Mouse (Mus musculus) lung, adult 18-20 months (tissue): ENCODE data around the gene Cdc42bpb.
A peak's percentile ranks its signal among the peaks of the same experiment; 100 is the strongest.

Source experiments
- DNase-seq, 2 experiments: peaks; one replicate each; pipeline ENCODE4 v3.0.0; 2022; ENCODE audit warnings: mixed read lengths in 2 of 2

Gene Cdc42bpb

DNA sequence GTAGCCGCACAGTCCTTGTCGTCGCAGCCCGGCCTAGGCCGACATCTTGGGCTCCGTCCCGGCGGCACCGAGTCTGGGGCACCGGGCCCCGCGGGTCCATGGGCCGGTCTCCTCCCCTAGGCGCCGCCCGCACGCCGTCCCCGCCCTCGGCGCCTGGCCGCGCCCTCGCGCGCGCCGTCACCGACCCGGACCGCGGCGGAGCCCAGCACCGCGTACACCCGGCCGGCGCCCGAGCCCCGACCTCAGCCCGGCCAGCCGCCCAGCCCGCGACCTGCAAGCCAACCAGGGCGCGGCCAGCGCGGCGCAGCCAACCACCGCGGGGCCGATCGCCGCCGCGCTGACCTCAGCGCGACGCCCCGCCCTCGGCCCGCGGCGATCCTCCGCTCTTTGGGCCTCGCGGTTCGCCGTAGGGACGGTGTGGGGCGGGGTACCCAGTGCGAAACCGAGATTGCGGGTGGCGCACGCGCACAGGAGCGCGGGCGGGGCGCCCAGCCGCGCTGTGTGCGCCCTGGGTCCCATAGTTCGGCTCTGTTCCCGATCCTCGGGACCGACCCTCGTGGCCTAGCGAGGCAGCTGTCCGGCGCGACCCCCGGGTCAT lies at the start of gene Cdc42bpb:
TSS of gene Cdc42bpb (minus strand) at position 343 of the 598 bp plus-strand sequence.
- DNase-seq = peak; percentile 93 to 94

DNA sequence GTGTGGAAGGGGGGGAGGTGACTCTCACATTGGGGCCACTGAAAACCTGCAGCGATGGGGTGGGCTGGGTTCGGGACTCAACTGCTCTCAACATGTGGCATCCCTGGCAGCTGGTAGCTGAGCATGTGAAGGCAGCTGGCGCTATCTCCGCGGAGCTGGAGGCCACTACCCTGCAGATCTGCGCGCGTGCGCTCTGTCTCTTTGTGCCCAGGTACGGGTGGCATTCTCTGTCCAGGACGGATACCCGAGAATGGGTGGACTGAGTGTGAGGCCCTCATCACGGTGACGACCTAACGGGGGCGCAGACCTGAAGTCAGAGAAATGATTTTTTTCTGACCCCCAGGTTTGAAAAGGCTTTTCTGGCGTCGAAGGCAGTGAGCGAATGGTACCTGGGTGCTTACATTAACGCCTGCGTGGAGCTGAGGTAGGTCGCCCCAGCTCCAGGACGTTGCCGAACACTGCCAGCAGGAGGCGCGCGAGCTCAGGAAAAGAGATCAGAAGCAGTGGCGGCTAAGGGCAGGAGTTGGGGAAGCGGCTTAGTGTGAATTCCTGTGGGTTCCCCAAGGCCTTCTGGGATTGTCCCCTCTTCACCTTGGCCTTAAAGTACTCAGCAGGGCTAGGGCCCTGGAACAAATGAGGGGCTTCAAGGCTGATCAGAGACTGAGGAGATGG lies 48.4 kb upstream of the Cdc42bpb start:
- peak; percentile 89 to 92 for DNase-seq

DNA sequence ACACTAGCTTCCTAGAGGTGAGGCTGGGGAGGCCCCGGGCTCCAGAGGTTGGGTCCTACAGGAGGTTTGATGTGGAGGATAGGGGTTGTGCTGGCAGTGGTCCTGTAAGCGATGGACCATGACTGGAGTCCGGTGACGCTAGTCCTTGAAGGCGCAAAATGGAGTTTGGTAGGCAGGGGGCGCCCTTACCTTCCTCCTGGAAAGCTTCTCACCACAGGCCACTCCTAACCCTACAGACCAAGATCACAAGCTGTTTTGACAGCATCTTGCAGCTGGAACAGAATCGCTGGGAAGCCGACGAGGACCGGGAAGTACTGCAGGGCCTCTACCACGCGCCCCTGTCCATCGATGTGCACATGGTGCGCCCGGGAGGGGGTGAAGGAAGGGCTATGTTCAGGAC lies 47.7 kb upstream of the Cdc42bpb start:
- peak; percentile 80 to 85 for DNase-seq

DNA sequence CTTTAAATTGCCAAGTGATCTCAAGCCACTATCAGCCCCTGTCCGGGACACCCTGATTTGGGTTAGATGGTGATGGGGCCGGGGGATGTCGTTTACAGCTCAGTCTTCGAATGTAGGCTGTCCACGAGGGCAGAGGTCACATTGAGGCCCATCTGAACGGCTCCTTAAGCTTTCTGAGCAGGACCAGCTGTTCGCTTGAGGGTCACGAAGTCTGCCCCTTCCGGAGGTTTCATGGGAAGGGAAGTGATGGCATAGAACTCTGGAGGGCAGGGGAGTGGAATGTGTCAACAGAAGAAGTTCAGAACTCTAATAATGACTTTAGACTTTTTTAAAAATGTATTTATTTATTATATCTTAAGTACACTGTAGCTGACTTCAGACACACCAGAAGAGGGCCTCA lies 47.0 kb upstream of the Cdc42bpb start:
- DNase-seq = no peak

DNA sequence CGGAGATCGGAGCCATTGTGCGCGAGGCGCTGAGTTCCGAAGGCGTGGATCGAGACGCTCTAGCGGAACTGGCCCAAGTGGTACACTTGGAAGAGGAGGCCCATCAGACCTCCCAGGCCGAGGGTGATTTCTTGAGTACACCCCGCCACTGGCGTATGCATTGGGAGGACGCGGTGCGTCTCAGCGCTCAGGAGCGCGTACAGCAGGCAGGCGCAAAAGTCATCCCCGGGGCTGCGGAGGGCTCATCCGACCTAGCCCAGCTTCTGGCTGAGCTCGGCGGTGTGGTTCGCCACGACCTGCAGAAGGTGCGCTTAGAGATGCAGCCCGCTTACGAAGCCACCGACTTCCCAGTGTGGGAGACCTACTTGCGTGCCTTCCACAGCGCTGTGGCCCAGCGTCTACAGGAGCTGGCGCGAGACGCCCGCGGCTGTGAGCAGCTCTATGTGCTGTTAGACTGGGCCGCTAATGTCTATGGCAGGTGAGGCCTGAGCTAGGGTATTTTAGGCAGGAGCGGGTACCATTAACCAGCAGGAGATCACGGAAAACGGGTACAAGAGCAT lies 46.1 kb upstream of the Cdc42bpb start:
- DNase-seq = no peak

DNA sequence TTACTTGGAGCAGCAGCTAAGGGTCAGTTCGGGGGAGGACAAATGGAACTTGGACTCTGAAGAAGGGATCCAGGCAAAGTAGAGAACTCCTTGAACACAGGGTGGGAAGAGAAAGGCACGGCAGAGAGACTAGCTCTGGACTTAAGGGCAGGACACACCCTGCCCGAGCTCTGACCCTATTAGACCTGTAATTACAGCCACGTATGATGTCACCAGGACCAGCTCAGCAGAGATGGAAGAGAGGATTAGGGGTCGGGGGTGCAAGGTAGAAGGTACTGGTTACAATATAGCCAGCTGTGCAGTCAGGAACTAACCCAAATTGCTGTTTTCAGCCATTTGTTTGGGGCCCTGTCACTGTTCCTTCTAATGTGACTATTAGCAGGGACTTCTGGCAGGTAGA lies 45.3 kb upstream of the Cdc42bpb start:
- DNase-seq = no peak

DNA sequence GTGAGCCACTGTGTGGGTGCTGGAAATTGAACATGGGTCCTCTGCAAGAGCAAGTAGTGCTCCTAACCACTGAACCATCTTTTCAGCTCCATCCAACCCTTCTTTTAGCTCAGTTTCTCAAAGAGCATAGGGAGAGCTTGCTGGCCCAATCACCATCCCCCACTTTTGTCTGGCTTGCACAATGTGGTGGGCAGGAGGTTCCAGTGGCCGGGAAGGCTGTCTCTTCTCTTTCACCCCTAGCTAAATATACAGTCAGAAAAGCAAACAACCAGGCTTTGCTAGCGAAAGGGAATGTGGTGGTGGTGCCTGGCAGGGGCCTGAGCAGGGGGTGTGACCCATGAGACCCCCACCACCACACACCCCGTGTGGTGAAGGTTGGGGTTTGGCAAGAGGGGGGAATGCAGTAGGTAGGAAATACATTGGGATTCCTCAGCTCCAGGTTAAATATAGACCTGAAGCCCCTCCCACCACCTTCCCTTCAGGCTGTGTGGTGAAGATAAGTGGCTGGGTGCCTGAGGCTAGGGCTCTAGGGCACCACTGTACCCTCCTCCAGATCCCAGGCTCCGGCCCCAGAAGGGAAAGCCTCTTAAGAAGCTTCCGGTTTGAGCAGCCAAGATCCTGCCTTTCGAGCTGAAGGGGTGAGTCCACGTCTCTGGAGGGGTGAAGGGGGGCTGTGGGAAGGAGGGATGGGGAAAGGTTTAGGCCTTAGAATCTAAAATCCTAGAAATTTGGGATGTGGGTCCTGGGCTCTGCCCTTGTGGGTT lies 43.6 kb upstream of the Cdc42bpb start:
- no peak for DNase-seq

DNA sequence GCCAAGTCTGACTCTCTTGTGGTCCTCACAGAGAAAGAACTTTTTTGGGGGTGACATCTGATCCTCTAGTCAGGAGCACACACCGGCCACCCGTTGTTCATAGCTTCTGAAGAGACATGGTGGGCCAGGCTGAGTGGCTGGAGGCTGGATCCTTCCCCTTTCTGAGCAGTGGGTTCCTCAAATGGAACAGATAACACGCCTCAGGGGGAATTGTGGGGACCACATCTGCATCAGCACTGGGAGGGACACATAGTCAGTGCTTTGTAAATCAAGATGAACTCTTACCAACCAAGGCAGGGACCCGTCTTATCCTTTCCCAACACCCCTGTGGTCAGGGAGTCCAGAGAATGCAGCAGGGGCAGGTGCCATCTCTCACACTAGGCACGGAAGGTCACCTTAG lies 42.4 kb upstream of the Cdc42bpb start:
- no peak for DNase-seq

DNA sequence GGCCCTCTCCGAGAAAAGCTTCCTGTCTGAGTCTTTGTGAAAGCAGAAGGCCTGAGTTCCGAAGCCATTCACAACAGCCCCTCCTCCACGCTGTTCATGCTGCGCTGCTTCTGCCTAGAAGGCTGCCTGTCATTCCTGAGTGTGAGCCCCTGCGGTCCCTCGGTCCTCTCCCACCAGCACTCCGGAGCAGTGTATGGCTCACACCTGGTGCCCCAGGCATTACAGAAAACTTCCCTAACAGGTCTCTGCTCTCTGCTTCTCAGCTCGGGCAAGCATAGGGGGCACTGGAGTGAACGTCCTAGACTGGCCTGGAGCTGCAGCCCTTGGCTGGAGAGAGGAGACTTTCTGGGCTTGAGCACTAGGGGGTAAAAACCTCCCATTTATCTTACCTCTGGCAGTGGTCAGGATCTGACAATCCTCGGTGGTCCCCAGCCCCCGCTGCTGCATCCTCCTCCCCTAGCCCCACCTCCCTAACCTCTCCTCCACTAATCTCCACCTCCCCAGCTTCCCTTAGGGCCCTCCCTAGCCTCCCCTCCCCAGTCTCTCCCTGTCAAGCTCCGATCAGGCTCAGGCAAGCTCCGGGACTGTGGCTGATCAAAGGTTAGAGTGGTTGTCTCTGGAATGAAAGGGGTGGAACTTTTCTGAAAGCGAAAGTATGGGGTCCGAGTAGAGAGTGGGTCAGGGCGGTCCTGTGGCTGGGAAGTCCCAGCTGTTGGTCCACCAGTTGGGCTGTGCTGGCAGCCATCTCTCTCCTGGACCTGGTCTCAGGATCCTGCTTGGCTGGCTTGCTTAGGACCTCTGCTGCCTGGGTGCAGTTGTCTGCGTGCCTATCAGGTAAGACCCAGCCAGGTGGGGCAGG lies 39.6 kb upstream of the Cdc42bpb start, which contains the start of gene Exoc3l4:
TSS of gene Exoc3l4 (plus strand) at position 97 of the 859 bp plus-strand sequence.
- DNase-seq = peak in 1 of 2 experiments; percentile 39

DNA sequence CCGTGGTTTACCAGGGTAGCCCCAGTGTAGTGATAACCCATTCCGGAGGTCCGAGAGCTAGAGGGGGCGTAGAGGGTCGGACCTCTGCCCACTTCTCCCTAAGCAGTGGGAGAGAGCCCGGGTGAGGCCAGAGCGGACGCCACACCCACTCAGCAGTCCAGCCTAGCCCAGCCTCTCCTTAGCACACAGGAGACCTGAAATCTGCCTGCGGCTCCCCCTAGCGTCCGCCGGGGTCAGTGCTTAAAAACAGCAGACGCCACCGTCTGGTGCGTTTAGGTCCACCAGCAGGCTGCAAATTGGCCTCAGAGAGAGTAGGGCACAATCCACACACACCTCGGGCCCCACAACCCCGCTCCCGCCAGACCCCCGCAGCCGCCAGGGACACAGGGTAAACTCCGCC lies 35.8 kb upstream of the Cdc42bpb start:
- peak; percentile 88 to 92 for DNase-seq

DNA sequence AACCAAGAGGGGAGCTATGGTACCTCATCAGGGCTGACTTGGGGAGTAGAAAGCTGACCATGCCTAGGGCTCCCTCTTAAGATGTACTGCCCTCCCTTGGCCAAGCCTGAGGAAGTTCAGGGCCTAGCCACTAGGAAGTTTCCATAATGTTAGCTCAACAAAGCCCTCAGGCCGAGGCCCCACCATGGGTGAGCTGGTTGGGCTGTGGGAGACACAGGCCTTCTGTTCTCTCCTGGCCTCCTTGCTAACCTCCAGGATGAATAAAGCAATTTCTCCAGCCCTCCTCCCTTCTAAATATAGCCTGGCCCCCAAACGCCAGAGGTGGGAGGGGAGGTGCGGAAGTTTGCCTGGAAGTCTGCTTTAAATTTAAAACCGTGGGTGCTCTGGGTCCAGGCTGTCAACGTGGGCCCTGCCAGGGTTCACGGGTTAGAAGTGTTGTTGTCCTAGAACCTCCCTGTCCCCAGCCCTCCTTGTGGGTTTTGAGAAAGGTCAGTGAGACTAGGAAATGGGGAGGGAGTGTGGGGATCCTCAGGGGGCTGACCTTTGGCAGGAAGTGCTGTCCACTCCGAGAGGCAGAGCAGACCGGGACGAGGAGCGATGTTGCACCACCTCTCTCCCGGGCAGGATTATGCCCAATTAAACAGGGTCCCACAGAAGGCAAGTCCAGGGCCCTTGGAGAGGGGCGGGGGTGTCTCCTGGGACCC lies 35.2 kb upstream of the Cdc42bpb start:
- peak in 1 of 2 experiments; percentile 28 for DNase-seq

DNA sequence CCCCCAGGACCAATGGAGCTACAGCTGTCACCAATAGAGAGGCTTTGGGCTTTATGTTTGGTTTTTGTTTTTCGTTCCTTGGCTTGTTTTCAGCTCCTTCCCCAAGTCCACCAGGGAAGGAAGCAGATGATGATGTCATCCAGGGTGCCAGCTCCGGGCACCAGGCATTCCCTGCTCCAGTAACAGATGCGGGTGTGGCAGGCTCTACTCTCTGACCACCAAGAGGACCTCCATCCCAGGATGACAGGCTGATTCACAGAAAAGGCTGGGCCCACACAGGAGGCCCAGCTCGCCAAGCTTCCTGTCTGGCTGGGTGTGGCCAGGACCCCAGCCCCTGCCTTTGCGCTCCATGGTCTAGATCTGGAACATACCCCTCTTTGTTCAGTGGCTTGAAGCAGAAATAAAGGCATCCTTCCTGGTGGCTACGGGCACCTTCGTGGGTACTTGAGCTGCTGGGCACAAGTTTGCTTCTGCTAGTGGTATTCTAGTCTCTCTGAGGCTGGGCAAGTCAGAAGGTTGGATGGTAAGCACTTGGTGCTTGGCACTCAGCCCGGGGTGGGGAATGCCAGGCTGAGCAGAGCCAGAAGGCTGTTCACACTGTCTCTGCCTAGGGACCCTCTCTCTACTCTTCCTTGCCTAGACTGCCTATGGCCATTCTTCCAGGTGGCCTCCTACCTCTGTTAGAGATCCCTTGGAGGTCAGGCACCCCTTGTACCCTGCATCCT lies 34.3 kb upstream of the Cdc42bpb start:
- no peak for DNase-seq

DNA sequence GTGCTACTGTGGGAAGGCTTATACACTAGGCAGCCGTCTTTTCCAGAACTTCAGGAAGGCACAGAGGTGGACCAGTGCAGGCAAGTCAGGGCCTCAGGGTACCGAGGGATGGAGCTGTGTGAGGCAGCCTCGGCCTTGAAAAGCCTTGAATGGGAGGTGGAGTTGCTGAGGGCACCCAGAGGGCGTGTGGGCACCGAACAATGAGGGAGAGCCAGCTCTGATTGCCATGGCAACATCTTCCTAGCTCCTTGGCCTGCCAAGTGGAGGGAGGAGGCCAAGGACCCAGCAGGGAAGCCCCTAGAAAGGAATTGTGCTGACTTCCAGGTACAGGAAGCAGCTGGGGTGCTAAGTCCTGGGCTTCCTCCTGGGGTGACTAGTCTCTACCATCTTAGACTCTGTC lies 32.1 kb upstream of the Cdc42bpb start:
- no peak for DNase-seq

DNA sequence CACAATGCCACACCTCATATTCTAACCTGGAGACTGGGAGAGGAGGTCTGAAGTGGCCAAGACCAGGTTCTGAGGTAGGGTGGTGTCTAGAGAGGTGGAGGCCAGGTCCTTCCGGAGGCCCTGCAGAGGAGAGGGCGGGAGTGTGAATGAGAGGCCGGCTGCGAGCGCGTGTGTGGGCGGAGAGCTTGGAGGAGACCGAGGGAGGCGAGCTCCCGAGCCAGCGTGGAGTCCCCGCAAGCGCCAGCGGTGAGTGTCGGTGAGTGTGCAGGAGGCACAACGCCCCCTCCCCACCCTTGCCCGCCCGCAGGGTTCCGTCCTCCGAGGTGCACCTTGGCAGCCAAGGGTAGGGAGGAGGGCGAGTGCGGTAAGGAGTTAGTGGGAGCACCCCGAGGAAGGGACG lies 29.1 kb upstream of the Cdc42bpb start, which contains the start of gene Lbhd2:
TSS of gene Lbhd2 (plus strand) at position 188 of the 400 bp plus-strand sequence.
- DNase-seq = no peak

DNA sequence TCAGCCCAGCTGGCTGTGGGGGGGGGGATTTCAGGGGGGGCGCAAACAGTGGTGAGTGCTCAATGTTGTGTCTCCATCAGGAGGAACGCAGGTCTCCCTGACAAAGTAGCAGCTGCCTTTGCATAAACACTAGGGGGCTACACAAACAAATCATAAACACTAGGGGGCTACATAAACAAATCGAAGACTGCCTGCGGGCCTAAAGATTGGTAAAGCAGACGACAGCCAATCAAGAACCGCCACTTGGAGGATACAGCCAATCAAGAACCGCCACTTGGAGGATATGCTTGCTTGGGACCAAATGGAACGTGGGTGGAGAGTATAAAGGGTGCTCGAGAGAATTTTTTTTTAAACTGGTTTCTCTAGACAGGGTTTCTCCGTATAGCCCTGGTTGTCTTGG lies 27.4 kb upstream of the Cdc42bpb start:
- no peak for DNase-seq

DNA sequence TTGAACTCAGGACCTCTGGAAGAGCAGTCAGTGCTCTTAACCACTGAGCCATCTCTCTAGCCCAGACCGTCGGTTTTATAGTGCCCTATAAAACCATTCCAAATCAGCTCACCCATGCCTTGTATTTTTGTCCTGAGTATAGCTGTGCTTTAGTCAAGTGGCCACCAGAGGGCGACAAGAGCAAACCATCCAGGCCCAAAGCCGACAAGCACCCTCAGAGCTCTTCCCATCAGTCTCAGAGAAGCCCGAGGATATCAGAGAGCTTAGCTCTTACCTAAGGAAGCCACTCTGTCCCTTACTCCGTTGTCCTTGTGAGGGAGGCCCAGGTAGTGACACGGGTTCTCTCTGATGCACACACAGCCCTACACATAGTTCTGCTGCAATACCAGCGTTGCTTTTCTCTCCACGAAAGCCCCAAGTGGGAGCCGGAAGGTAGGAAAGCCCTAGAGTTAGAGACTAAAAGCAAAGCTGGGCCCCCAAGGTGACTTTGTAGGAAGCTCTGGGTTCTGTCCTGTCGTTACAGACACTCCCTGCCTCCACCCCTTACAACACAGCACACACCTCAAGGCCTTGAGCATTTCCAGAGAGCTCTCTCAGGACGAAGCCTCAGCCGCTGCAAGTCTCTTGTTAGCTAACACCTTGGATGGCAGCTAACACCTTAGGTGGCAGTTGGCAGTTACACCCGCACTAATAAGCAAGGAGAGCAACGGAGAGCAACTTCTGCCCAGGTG lies 24.1 kb upstream of the Cdc42bpb start:
- DNase-seq = peak; percentile 70 to 73

DNA sequence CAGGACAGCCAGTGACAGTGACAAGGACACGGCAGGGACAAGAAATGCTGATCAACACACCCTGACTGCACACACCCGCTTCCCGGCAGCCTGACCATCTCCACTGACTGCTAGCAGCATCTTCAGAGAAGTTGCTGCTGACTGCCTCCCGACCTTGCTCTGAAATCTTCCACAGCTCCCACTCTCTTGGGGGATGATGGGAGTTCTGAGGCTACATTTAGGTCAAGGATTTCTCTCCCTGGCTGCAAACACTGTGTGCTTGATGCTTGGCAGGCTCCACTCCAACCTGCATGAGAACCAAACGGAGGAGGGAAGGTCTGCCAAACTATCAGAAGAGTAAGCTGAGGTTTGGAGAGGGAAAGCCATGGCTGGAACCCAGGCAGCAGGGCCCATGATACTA lies 19.5 kb upstream of the Cdc42bpb start:
- no peak for DNase-seq

DNA sequence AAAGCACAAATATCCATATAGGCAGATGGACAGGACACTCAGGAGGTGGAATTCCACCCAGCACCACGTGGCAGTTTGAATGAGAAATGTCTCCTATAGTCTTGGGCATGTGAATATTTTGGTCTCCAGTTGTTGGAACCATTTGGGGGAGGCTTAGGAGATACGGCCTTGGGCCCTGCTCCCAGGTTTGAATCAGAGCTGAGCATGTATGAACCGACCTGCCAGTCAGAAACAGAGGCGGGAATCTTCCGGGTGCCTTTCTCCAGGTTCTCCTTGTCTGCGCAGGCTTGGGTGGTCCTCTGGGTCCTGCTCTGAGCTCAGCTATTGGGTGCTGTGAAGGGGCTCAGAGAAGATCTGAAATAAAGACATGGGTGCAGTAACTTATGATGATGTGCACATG lies 16.5 kb upstream of the Cdc42bpb start:
- no peak for DNase-seq

DNA sequence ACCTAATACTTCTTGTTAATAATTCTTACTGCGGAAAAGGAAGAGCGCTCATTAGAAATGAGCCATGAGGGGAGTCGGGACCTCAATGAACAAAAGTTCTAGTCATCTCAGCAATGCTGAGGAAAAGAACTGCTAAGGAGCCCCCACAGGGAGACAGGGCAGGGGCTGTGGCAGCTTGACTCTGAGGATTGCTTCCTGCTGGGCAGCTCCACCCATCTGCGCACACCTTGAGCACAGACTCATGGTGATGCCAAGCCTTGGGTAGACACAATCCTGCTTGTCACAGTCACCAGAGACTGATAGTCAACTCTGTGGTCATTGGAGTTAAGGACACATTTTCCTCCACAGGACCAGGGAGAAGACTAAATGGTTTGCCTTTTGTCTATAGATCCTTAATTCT lies 9.6 kb upstream of the Cdc42bpb start:
- DNase-seq = no peak

DNA sequence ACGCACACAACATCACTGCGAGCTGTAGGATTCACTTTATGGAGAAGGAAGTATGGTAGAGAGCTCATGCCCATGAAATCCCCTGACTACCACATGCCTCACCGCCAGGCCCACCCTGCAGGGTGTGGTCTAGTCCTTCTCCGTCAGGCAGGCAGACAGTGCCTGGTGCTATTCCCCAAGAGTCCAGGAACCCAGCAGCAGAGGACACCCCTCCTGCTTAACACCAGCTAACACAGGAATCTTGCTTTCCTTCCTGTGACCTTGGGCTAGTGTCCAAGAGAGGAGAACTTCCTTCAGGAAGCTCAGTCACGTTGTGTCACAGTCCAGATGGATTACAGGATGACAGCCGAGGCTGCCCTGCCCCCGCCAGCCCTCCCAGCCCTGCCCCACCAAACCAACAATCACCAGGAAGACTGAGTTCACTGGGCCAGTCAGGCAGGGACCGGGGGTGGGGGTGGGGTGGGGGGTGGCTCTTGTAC lies 9.2 kb upstream of the Cdc42bpb start:
- DNase-seq = peak; percentile 74 to 83
